Mouse (Mus musculus) c-Kit-positive CD71-positive TER-119-negative erythroid progenitor cells, embryonic 14.5 days (primary cell): ENCODE measurements around the gene Mab21l2.

ENCODE experiments used
- DNase-seq: peaks from one replicate; pipeline ENCODE4 v3.0.0-alpha.2; 2013; ENCODE audit warnings: low read depth

The Mab21l2 gene

DNA sequence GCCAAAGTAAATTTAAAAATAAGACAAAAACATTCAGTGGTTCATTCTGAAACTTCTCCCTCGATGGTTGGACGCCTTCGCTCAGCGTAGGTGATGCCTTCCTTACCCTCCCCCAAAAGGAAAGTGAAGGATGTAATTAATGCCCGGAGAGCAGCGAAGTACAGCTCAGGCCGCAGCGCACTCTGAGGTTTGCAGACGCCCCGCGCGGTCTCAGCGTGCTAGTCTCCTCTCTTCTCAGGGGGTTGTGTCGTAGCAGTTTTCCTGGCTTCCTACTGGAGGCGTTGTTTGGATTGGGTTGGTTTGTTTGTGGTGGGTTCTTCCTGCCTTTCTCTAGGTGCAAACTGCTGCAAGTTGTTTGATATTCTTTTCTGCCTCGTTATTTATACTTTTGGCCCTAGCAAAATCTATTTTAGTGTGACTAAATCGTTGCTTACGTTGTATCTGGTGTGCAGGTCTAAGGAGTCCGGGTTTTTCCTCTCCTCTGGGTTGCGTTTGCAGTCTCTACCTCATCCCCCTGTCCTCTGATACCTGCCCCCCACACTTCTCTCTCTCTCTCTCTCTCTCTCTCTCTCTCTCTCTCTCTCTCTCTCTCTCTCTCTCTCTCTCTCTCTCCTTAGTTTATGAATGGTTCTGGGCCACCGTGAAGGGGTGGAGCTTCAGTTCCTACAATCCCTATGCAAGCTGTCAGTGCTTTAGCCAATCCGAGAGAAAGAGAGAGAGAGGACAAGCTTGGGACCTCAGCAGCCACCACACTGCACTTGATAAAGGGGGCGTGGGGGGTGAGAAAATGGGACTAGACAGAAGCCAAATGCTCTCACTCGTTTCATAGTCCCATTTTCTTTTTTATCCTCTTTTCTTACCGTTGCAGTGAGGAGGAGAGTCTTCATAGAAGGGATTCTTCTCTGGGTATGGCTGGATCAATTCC, at the start of gene Mab21l2:
Gene Mab21l2 (minus strand): TSS at position 539 of the 925 bp plus-strand sequence.
- no peak for DNase-seq

DNA sequence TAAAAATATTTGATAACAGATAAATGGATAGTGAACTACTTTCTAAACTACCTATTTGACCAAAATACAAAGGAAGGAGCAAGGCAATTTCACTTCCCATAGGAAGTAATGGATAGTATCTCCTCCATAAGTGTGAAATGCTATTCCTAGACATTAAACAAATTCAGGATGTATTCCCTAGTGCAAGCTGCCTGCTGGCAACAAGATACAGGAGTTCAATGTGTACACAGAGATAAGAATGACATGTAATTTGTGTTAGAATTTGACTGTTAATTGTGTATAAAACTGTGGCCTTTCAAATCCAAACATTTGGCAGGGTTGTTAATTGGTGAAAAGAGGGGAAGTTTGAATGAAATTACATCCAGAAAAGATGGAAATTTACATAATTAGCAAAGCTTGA, 26.9 kb upstream of the Mab21l2 start:
- no peak for DNase-seq

DNA sequence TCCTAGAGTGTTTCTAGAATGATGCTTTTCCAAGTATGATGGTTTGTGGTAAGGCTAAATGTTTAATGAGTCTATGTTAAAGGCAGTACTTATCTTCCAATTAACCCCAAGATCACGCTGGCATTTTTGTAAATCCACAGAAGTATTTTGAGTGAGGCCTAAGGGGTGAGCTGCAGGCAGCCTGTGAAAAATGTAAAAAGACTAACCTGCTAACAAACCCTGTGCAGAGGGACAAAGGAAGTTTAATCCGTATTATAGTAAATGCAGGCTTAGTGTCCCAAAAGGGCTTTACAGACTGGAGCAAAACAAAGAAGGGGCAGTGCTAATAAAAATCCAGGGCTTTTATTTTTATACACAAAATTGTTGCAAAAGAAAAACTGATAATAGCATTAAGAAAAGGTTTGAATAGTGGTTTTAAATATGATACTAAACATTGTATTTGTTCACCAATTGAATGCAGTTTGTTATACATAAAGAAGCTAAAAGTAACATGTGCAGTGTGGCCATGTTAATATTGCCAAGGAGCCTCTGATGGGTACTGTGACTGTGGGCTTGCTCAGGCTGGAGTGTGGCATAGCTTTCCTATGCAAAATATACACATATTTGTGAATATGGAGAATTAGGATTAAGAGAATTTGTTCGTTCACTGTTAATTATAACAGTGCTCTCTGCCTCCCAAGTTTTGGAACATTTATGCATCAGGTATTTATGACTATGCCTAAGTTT, 24.3 kb upstream of the Mab21l2 start:
- DNase-seq: no peak

DNA sequence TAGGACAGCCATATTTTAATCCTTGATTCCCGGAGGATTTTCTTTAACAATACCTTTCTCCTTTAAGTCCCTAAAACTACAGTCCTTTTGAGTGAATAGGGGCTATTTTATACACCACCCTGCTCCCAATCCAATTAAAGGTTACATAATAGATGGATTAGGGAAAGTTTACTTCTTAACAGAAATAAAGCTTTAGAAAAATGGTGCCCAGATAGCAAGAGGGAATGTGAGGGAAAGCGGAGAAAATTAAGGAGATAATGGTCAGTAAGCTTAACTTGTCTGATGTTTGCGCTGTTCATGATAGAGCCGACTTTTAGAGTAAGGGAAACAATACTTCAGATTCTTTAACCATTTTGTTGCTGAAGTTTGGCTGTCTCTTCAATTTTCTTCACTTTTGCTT, 23.1 kb upstream of the Mab21l2 start:
- DNase-seq: no peak

DNA sequence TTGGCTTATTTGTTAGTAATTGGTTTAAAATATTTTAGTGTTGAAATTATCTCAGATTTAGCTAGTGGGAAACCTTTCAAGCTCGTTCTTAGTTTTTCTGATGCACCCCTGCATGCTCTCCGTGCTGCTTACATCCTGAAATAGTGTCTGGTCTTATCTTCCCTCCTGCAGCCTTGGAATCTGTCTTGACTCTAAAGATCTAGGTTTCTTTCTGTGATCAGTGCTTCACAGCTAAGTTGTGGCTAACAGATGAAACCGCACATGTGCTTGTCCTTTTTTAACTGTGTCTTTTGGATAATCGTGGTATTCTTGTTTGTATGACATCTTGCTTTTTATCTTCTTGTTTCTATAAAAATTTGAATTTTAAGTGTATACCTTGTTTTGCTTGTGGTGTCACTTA, 18.9 kb upstream of the Mab21l2 start:
- no peak for DNase-seq

DNA sequence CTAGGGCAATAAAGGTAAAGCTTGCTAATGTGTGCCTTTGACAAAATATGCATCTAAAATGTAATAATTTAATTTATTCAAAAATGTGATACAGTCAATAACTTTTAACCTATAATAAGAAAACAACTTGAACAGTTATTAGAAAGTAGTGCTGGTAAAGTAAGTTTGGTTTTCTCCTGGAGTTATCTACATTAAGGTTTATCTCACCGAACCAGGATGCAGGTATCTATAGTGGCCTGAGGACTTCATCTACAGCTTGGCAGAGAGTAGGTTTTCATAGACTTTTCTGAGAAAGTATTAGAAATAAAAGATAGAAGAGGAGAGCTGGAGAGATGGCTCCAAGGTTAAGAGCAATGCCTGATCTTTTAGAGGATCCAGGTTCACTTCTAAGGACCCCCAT, 13.0 kb upstream of the Mab21l2 start:
- no peak for DNase-seq

DNA sequence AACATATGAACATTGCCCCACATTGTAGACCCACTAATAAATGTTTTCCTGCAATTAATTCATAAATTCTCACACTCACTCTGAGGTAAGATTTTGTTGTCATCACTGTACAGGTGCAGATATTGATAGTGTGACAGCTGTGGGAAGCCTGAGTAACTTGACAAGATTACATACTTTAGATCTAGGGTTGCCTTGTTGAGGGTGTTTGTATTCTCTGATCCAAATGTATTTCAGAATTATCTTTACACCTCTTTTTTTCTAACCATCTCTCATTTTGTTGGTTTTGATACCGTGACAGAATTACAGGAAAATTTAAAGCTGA, 12.6 kb upstream of the Mab21l2 start:
- no peak for DNase-seq

DNA sequence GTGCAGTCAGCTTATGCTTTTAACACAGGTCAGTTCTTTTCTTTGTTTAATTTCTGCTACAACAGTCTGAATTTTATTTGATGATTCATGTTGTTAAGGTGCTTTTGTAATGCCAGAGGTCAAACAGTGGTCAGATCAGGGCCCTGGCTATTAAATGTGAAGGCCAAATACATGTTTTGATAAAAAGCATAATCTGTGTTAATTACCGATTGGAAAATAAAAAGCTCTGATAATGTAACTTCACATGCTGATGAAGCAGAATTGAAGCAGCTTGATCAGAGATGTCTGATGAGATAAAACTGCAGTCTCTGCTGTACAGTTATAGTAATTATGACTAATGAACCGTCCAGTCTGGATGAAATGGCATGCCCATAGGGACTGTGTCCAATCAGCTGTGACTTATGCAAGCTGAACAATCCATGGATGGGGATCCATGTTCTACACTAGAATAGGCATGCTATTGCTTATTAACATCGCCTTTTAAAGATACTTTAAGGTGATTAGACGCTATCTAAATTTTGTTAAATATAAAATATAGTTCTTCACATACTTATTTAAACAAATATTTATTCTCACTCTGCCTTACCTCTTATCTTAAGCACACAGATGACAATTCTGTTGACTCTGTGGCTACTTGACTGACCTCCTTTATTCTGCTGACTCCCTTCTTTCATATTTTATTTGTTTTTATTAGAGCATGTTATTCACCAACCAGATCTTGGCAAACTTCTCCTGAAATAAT, 12.0 kb upstream of the Mab21l2 start:
- DNase-seq: no peak

DNA sequence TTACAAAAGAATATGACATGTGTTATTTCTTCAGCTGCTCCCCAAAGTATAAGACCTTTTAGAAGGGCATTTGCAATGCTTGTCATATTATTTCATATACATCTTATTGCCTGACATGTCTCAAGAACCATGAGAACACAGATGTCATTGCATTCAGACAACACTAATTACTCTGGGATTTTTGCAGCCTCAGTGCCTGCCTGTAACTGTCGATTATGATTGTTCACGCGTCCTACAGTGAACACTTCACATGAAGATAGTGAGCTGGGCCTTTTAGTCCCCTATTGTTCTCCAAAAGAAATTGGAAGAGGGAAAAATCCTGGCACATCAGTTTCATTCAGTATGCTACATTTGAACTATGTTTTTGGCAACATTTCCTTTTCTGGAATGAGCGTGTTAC, 11.2 kb upstream of the Mab21l2 start:
- DNase-seq: no peak

DNA sequence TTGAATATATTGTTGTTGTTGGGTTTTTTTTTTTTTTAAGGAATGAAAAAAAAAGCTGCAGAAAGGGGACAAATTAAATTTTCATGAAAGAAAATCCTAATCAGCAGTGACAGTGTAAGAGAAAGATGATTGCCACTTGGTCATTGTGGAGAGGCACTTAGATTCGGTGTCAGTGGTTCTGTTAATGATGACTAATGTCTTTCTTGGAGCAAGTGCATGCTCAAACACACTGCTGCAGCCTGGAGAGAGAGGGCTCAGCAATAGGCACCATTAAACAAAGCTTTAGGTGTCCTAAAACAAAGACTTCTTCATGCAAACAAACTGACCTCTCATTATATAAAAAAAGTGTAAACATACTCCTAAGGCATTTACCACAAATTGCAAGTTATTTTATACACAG, 10.5 kb upstream of the Mab21l2 start:
- DNase-seq: no peak

DNA sequence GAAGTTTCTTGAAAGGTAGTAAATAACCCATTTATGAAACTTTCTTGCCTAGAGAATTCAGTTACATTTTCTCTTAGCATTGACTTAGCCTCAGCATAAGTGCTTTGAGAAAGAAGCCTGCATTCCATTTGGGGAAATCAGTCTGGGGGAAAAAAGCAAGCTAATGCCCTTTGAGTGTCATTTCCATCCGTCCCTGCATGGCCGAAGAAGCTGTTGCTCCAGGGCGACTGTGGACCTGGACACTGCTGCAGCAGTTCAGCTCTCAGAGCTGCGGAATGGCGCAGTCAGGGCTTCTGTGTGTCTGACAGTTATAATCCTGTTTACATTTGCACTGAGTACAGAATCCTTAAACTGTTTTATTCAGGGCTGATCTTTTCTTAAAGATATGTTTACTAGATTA, 3.7 kb upstream of the Mab21l2 start:
- DNase-seq: no peak

DNA sequence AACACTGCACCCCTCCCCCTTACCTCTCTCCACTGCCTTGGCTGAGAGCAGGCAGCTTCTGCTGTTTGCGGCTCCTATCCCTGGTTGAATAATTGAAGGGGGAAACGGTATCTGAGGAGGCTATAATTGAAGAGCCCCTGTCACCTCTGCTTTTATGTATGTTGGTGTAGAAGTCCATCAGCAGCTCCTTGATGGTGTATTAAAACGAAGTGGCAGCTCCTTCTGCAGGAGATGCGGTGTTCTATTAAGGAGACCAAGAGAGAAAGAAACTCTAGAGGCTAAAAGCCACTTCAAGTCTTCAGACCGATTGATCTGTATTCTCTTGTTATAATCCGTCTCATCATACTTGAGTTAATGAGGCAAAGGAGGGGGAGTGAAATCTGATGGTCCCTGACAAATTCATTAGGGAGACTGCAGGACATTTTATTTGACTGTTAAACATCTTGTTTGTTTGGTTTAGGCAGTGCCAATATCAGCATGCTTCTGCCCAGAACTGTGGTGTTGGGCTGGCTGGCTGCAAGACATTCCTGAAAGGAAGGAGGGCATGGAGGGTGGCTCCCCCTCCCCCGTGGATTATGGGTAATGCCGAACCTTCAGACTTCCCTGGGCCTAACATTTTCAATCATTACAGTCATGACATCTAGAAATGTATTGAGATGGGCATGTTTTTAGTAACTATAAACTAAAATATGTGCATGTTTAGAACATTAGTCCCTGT, 2.7 kb upstream of the Mab21l2 start:
- no peak for DNase-seq

DNA sequence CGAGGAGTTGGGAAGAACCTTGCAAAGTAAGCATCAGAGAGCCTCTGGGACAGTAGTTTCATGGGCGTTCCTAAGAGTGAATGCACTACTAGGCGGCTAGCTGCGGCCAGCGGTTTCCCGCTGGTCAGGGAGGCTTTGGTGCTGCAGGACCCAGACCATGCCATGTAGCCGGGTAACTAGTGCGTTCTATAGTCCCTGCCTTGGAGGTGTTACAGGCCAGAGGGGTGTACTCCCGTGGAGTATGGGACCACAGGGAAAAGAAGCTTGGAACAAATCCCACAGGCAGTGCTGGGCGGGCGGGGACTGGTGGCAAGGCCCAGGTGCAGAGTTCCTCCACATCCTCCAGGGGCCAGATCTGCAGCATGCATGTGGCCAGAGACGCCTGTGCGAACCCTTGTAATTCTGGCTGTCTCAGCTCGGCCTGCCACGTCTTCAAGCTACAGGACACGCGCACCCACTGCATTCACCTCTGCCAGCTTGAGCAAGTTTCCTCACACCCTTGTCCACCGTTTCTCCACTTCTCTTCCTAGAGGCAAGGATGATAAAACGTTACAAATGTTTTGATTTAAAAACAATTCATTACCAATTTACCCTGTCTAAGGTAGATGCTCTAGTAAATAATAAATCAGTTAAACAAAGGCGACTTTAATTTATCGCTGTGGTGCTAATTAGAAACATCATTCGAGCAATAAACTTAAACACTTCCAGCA, 2.0 kb upstream of the Mab21l2 start:
- no peak for DNase-seq

DNA sequence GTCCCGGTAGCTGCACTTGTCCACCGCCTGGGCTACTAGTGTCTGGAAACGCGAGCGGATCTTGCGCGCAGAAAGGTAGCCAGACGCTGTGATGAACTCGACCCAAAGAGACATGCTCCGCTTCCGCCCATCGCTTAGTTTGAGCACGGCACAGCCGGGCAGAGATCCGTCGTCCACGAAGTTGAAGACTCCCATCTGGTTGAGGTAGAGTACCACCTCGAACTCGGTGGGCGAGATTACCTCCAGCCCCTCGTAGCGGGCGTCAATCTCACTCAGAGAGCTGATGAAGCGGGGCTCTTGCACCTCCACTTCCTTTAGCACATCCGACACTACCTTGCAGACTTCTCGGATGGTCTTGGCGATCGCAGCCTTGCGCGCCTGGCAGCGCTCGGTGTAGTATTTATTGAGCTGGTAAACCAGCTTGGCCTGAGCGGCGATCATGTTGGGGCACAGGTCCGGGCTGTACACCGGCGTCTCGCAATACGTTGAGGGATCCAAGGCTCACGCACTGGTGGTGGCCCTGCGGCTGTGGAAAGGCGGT, 1.1 kb downstream of the Mab21l2 start:
- no peak for DNase-seq

DNA sequence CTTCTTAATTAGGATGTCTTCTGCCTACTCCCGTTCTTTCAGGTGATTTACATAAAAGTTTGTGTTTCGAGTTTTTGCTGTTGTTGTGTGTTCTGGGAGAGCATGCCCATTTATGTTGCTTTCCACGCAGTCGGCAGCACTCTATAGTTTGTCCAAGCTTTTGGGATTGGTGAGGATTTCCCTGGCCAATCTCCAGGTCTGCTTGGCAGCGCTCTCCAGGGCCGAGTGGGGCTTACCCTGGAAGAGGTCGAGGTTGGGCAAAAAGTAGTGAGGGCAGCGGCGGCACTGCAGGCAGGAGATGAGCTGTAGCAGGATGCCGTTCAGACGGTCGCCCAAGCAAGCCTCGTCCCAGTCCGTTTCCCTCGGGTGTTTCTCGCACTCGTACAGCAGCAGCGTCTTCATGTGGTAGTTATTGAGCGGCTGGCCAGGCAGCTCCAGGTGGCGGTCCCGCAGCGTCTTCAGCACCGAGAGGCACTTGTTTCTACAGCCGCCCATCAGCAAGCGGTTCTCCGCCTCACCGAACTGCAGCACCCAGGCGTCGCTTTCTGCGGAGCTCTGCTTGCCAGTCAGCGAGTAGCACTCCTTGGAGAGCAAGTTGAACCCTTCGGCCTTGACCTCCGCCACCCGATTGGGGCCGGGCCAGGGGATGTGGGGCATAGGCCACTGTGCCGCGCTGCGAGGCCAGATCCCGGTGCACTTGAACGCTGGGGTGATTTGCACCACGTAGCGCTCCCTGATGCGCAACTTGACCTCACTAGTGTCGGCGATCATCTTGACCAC, 1.8 kb downstream of the Mab21l2 start:
- no peak for DNase-seq

DNA sequence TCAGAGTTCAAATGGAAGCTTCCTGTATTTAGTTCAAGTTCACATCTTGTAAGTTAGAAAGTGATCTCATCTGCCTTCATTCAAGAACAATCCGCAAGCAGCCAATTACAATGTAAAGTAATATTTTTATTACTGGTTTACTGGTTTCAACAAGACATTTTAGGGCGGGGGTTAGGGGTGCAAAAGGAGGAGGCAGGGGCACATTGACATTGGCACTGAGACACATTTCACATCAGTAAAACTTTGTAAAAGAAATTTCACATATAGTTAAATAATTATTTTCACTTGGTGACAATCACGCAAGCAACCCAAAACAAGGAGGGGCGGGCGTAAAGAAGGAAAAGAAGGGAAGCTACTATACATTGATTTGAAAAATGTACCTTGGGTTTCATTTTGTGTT, 2.5 kb downstream of the Mab21l2 start:
- no peak for DNase-seq

DNA sequence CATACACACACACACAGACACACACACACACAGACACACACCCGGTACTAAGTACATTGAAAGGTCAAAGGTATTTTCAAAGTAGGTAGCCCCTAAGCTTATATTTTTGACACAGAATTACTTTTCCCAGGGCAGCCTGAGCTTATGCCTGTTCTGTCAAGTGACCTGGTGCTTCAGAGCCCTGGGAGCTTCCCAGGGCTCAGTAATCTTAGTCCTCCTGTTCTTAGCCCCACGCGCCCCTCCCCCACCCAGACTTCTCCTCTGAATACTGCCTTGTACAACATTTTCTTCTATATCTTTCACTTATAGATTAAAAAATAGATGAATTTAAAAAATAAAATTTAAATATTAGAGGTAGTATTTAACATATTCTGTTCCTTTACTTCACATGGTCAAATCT, 3.6 kb downstream of the Mab21l2 start:
- DNase-seq: no peak

DNA sequence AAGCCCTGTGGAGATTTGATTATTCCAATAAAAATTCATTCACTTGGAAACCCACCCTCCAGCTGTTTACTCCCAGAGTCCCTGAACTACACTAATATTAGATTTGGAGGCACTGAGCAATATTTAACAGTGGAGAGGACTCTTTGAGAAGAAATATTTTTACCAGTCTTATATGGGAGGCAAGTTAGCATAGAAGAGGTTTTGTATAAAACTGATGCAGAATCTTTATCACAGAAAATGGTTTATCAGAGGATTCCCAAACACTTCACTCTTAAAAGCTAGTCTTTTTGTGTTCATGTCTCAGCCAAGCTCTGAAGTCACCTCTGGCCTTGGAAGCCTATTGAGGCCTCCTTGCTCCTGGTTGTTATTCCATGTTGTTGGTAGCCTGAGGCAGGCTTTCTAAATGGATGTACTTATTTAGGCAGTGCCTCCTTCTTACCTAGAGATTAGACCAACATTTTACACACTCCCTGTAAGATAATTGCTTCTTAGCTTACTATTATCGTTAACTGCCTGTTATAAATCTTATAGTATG, 6.5 kb downstream of the Mab21l2 start:
- no peak for DNase-seq

DNA sequence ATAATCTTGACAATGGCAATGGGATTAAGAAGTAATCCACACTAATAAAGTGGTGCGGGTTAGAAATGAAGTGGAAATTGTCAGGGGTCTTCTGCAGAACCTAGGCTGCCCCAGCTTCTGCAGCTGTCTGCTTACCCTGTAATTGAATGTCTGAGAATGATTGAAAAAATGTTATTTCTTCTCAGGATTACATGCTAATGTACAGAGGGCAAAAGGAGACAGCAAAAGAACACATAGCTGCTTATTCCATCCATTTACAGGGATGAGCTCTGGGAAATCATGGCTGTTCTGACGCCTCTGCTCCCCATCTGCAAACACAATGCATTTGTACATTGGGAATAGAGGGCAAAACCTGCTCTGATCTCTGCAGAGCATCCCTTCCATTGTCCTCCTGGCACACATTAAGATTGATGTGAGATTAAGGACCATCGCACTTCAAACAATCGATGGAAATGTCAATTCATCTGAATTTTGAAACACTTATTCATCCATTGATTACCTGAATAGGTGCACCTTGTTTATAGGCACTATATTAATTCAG, 7.3 kb downstream of the Mab21l2 start:
- DNase-seq: no peak
